Comparison of ENCODE assay signal across 12 mouse cellular contexts in genomic region chr10:109903701-109904555, GRCm38 (mm10).
DNase-seq lines count a peak whose midpoint lies in the region; ATAC-seq and TF ChIP-seq lines count a peak whose summit lies in the region.
"Had no signal": no experiment of that assay in that cellular context is flagged by ENCODE, and none has a peak within 500 bp of the region (broad histone marks: within the 10 kb centered on the region; RNA-seq: fewer than 3 reads in every experiment).

No protein-coding gene starts in this region.

- H3K4me1 ChIP-seq in heart, embryonic 14.5 days (ENCODE audit: control insufficient read depth in 2 of 2, insufficient read depth in 2 of 2, low read length in 2 of 2) = peaks cover 0 to 2% of the 10 kb centered on the region in 2 experiments; a peak in 1 of 4 replicates
- no peaks in the 10 kb centered on the region for H3K4me1 ChIP-seq in embryonic facial prominence, embryonic 13.5 days
- H3K4me1 ChIP-seq in stomach, postnatal 0 days (replicated peaks; ENCODE audit: control insufficient read depth, insufficient read depth) = no peaks in the 10 kb centered on the region
- no peaks in the 10 kb centered on the region for H3K4me1 ChIP-seq in hindbrain, embryonic 11.5 days (replicated peaks; ENCODE audit: control insufficient read depth, insufficient read depth, low read length)
- H3K4me1 ChIP-seq: neural tube, embryonic 13.5 days had no signal

- H3K4me2 ChIP-seq in heart, embryonic 14.5 days (ENCODE audit: low read length) = peak overlapping the region; percentile 24
- H3K4me2 ChIP-seq in embryonic facial prominence, embryonic 13.5 days = peak overlapping the region; percentile 33
- H3K4me2 ChIP-seq in stomach, postnatal 0 days (replicated peaks; ENCODE audit: low read depth) = peak overlapping the region; percentile 20; the same call in 1 of the 2 replicates
- no peak overlapping the region for H3K4me2 ChIP-seq in hindbrain, embryonic 11.5 days (replicated peaks; ENCODE audit: low read depth, low read length)
- H3K4me2 ChIP-seq: neural tube, embryonic 13.5 days had no signal

- H3K27ac ChIP-seq in heart, embryonic 14.5 days (replicated peaks in 1 of 2; ENCODE audit: control insufficient read depth in 1 of 2, insufficient read depth in 1 of 2, low read depth in 2 of 2, low read length in 2 of 2) = peak overlapping the region in 1 of 2 experiments; percentile 20; a peak in 1 of 4 replicates
- no peak overlapping the region for H3K27ac ChIP-seq in embryonic facial prominence, embryonic 13.5 days
- 0 out of 2 replicates have a peak overlapping the region, but pooled peaks have one; percentile 8 for H3K27ac ChIP-seq in stomach, postnatal 0 days (replicated peaks)
- H3K27ac ChIP-seq in hindbrain, embryonic 11.5 days (ENCODE audit: low read depth, low read length) = no peak overlapping the region
- H3K27ac ChIP-seq: neural tube, embryonic 13.5 days had no signal

- intact Hi-C loops in heart, postnatal 25 days (cut with DNase I) = no loop called here

- no peak overlapping the region for H3K4me3 ChIP-seq in heart, embryonic 14.5 days (ENCODE audit: control insufficient read depth in 1 of 2, insufficient read depth in 1 of 2, low read depth in 1 of 2, low read length in 2 of 2)
- no peak overlapping the region for H3K4me3 ChIP-seq in embryonic facial prominence, embryonic 13.5 days
- no peak overlapping the region for H3K4me3 ChIP-seq in stomach, postnatal 0 days (ENCODE audit: low read depth, low read length)
- H3K4me3 ChIP-seq in hindbrain, embryonic 11.5 days (ENCODE audit: low read depth, low read length) = no peak overlapping the region
- H3K4me3 ChIP-seq: neural tube, embryonic 13.5 days had no signal

- 64% methylated on average over 17 of the region's 17 CpGs for WGBS in heart, embryonic 14.5 days
- 50% methylated on average over 17 of the region's 17 CpGs for WGBS in embryonic facial prominence, embryonic 13.5 days
- 52% methylated on average over 17 of the region's 17 CpGs for whole genome bisulfite sequencing in stomach, postnatal 0 days
- 84% methylated on average over 17 of the region's 17 CpGs for WGBS in hindbrain, embryonic 11.5 days

- DNase-seq in heart, postnatal 25 days (ENCODE audit: low spot score) = no peak
- peak; percentile 38 to 51 for DNase-seq in right cerebral cortex, adult 2 months (ENCODE audit: low spot score in 2 of 2)
- no peak for DNase-seq in right cerebral cortex, postnatal 14 days
- no peak for DNase-seq in stomach, postnatal 0 days (ENCODE audit: low spot score)
- DNase-seq in lung, postnatal 25 days (ENCODE audit: low spot score) = no peak
- DNase-seq in hindbrain, embryonic 11.5 days (ENCODE audit: low spot score) = no peak
- DNase-seq: cerebellum, postnatal 36 days; lung, postnatal 14 days; thymus, adult 18-20 months had no signal

- H3K9me3 ChIP-seq in heart, embryonic 14.5 days (ENCODE audit: control insufficient read depth, low read length) = no peaks in the 10 kb centered on the region
- H3K9me3 ChIP-seq in embryonic facial prominence, embryonic 13.5 days = no peaks in the 10 kb centered on the region
- H3K9me3 ChIP-seq in stomach, postnatal 0 days (ENCODE audit: control insufficient read depth, low read length) = no peaks in the 10 kb centered on the region
- H3K9me3 ChIP-seq in hindbrain, embryonic 11.5 days (ENCODE audit: control insufficient read depth, low read length) = no peaks in the 10 kb centered on the region
- H3K9me3 ChIP-seq: neural tube, embryonic 13.5 days had no signal

- no peaks in the 10 kb centered on the region for H3K27me3 ChIP-seq in heart, embryonic 14.5 days (ENCODE audit: control insufficient read depth, insufficient read depth, low read length)
- no peaks in the 10 kb centered on the region for H3K27me3 ChIP-seq in embryonic facial prominence, embryonic 13.5 days
- H3K27me3 ChIP-seq in stomach, postnatal 0 days (ENCODE audit: control insufficient read depth, insufficient read depth, low read length) = no peaks in the 10 kb centered on the region
- no peaks in the 10 kb centered on the region for H3K27me3 ChIP-seq in hindbrain, embryonic 11.5 days (ENCODE audit: control insufficient read depth, insufficient read depth, low read length)
- H3K27me3 ChIP-seq: neural tube, embryonic 13.5 days had no signal

- no peak overlapping the region for H3K9ac ChIP-seq in heart, embryonic 14.5 days (ENCODE audit: low read length)
- no peak overlapping the region for H3K9ac ChIP-seq in embryonic facial prominence, embryonic 13.5 days
- H3K9ac ChIP-seq in stomach, postnatal 0 days (ENCODE audit: low read length) = no peak overlapping the region
- no peak overlapping the region for H3K9ac ChIP-seq in hindbrain, embryonic 11.5 days (ENCODE audit: low read depth, low read length)
- H3K9ac ChIP-seq: neural tube, embryonic 13.5 days had no signal

- no peaks in the 10 kb centered on the region for H3K36me3 ChIP-seq in heart, embryonic 14.5 days (ENCODE audit: control insufficient read depth, insufficient read depth, low read length)
- H3K36me3 ChIP-seq in embryonic facial prominence, embryonic 13.5 days = no peaks in the 10 kb centered on the region
- no peaks in the 10 kb centered on the region for H3K36me3 ChIP-seq in stomach, postnatal 0 days (ENCODE audit: control insufficient read depth, insufficient read depth, low read length)
- H3K36me3 ChIP-seq in hindbrain, embryonic 11.5 days (ENCODE audit: control insufficient read depth, insufficient read depth, low read length) = no peaks in the 10 kb centered on the region
- H3K36me3 ChIP-seq: neural tube, embryonic 13.5 days had no signal

- ATAC-seq in heart, embryonic 14.5 days (ENCODE audit: insufficient number of reproducible peaks, insufficient read depth, low FRiP score, low read depth) = no peak
- no peak for ATAC-seq in embryonic facial prominence, embryonic 13.5 days (ENCODE audit: insufficient number of reproducible peaks, insufficient read depth, low FRiP score, low TSS enrichment, low read depth)
- no peak for ATAC-seq in stomach, postnatal 0 days (ENCODE audit: low FRiP score, low TSS enrichment)
- ATAC-seq in hindbrain, embryonic 11.5 days (ENCODE audit: low FRiP score) = no peak

- no peak for TF ChIP-seq EP300 in stomach, postnatal 0 days (optimal IDR thresholded peaks at IDR 0.05)

- TF ChIP-seq CTCF in stomach, postnatal 0 days (IDR thresholded peaks at IDR 0.05; ENCODE audit: low read depth) = no peak

Comparison
In these comparisons a context has a peak if more than half of its experiments do, and no peak if none do; other contexts are left out.
1. DNase-seq: peak in right cerebral cortex, adult 2 months (2 of 2); none in heart, postnatal 25 days (single experiment), right cerebral cortex, postnatal 14 days (single experiment), stomach, postnatal 0 days (single experiment), lung, postnatal 25 days (single experiment) and hindbrain, embryonic 11.5 days (single experiment).